In genomic region chr2:179842610-179843389, GRCm38 (mm10) we compare ENCODE assay signal across 8 mouse cellular contexts.
DNase-seq lines count a peak whose midpoint lies in the region; ATAC-seq and TF ChIP-seq lines count a peak whose summit lies in the region.

No protein-coding gene starts in this region.

- TF ChIP-seq CTCF in liver, postnatal 0 days (IDR thresholded peaks at IDR 0.05; ENCODE audit: low read depth) = no peak

- WGBS in liver, postnatal 0 days (ENCODE audit: insufficient replicate concordance) = 81% methylated on average over 12 of the region's 12 CpGs
- WGBS in forebrain, embryonic 15.5 days = 68% methylated on average over 12 of the region's 12 CpGs
- 68% methylated on average over 12 of the region's 12 CpGs for WGBS in intestine, embryonic 15.5 days
- 68% methylated on average over 12 of the region's 12 CpGs for WGBS in neural tube, embryonic 13.5 days

- H3K9me3 ChIP-seq in liver, postnatal 0 days (ENCODE audit: low read length) = no peaks in the 10 kb centered on the region
- H3K9me3 ChIP-seq in forebrain, embryonic 15.5 days = no peaks in the 10 kb centered on the region
- H3K9me3 ChIP-seq in intestine, embryonic 15.5 days = no peaks in the 10 kb centered on the region
- H3K9me3 ChIP-seq in neural tube, embryonic 13.5 days = no peaks in the 10 kb centered on the region

- no peaks in the 10 kb centered on the region for H3K4me1 ChIP-seq in liver, postnatal 0 days (ENCODE audit: insufficient read depth)
- H3K4me1 ChIP-seq in forebrain, embryonic 15.5 days = peaks cover 15% of the 10 kb centered on the region
- peaks cover 14% of the 10 kb centered on the region for H3K4me1 ChIP-seq in intestine, embryonic 15.5 days (replicated peaks)
- peaks cover 45% of the 10 kb centered on the region for H3K4me1 ChIP-seq in neural tube, embryonic 13.5 days (replicated peaks)

- no peak overlapping the region for H3K4me3 ChIP-seq in liver, postnatal 0 days (ENCODE audit: low read depth, low read length)
- no peak overlapping the region for H3K4me3 ChIP-seq in forebrain, embryonic 15.5 days
- H3K4me3 ChIP-seq in intestine, embryonic 15.5 days (replicated peaks) = no peak overlapping the region
- no peak overlapping the region for H3K4me3 ChIP-seq in neural tube, embryonic 13.5 days

- ATAC-seq in liver, postnatal 0 days = no peak
- ATAC-seq in forebrain, embryonic 15.5 days (replicated peaks) = peak; percentile 67
- peak; percentile 90 for ATAC-seq in intestine, embryonic 15.5 days
- peak; percentile 69 for ATAC-seq in neural tube, embryonic 13.5 days (ENCODE audit: low read depth)

- TF ChIP-seq EP300 in liver, postnatal 0 days (IDR thresholded peaks at IDR 0.05; ENCODE audit: low read depth) = no peak

- H3K27me3 ChIP-seq in liver, postnatal 0 days (ENCODE audit: insufficient read depth, low read length) = no peaks in the 10 kb centered on the region
- H3K27me3 ChIP-seq in forebrain, embryonic 15.5 days = no peaks in the 10 kb centered on the region
- no peaks in the 10 kb centered on the region for H3K27me3 ChIP-seq in intestine, embryonic 15.5 days (replicated peaks)
- no peaks in the 10 kb centered on the region for H3K27me3 ChIP-seq in neural tube, embryonic 13.5 days

- peak; percentile 14 for DNase-seq in liver
- no peak for DNase-seq in liver, postnatal 0 days
- no peak for DNase-seq in left cerebral cortex, adult 18-20 months (ENCODE audit: low spot score in 2 of 2)
- no peak for DNase-seq in embryo, embryonic 11 days
- no peak for DNase-seq in ovary, adult 18-20 months (ENCODE audit: low spot score)

- no peak overlapping the region for H3K27ac ChIP-seq in liver, postnatal 0 days (ENCODE audit: low read depth)
- H3K27ac ChIP-seq in forebrain, embryonic 15.5 days (replicated peaks) = peak overlapping the region; percentile 14; the same call in 1 of the 2 replicates
- H3K27ac ChIP-seq in intestine, embryonic 15.5 days = no peak overlapping the region
- H3K27ac ChIP-seq in neural tube, embryonic 13.5 days (replicated peaks) = peak overlapping the region; percentile 46

- H3K9ac ChIP-seq in liver, postnatal 0 days (replicated peaks) = no peak overlapping the region
- H3K9ac ChIP-seq in forebrain, embryonic 15.5 days (replicated peaks) = no peak overlapping the region
- no peak overlapping the region for H3K9ac ChIP-seq in intestine, embryonic 15.5 days
- no peak overlapping the region for H3K9ac ChIP-seq in neural tube, embryonic 13.5 days

- H3K4me2 ChIP-seq in liver, postnatal 0 days (ENCODE audit: low read depth, low read length) = no peak overlapping the region
- H3K4me2 ChIP-seq in forebrain, embryonic 15.5 days (replicated peaks) = no peak overlapping the region
- H3K4me2 ChIP-seq in intestine, embryonic 15.5 days (replicated peaks) = no peak overlapping the region
- no peak overlapping the region for H3K4me2 ChIP-seq in neural tube, embryonic 13.5 days

- H3K36me3 ChIP-seq in liver, postnatal 0 days (replicated peaks; ENCODE audit: insufficient read depth, low read length) = no peaks in the 10 kb centered on the region
- no peaks in the 10 kb centered on the region for H3K36me3 ChIP-seq in forebrain, embryonic 15.5 days
- H3K36me3 ChIP-seq in intestine, embryonic 15.5 days = no peaks in the 10 kb centered on the region
- no peaks in the 10 kb centered on the region for H3K36me3 ChIP-seq in neural tube, embryonic 13.5 days

Comparison
In these comparisons a context has a peak if more than half of its experiments do, and no peak if none do; other contexts are left out.
1. H3K27ac ChIP-seq: peak in forebrain, embryonic 15.5 days (single experiment) and neural tube, embryonic 13.5 days (single experiment); none in liver, postnatal 0 days (single experiment) and intestine, embryonic 15.5 days (single experiment).